Mouse (Mus musculus): ENCODE data around the gene Rabl3.

GRCm38 (mm10) chr16:37533369-37534068, 6.2 kb upstream of the Rabl3 start:
- TF ChIP-seq CTCF (IDR thresholded peaks at IDR 0.05; ENCODE audit: extremely low read depth, insufficient read depth, insufficient read length, insufficient replicate concordance) (no peak), POLR2A (IDR thresholded peaks at IDR 0.05; ENCODE audit: low read depth, low read length) (no peak)
